Comparison of ENCODE assay signal across 8 mouse cellular contexts in genomic region chr14:36937080-36937878, GRCm38 (mm10). TPM values are rescaled to one million over a fixed set of nuclear protein-coding genes. Genes with fewer than 3 reads are reported as not detected.
A peak's percentile ranks its signal among the peaks of the same experiment; 100 is the strongest.
DNase-seq lines count a peak whose midpoint lies in the region; ATAC-seq lines count a peak whose summit lies in the region.

No protein-coding gene starts in this region.

- DNase-seq in cerebellum, adult 9-11 months = no peak
- DNase-seq in ovary, postnatal 14 days (ENCODE audit: low spot score) = peak; percentile 29
- DNase-seq in ovary, postnatal 36 days (ENCODE audit: low spot score) = no peak
- peak; percentile 54 to 75 for DNase-seq in cerebellum, postnatal 10 days
- peak; percentile 53 for DNase-seq in heart, postnatal 4 days
- DNase-seq in lung, postnatal 10 days = peak; percentile 58
- peak; percentile 58 for DNase-seq in retina, postnatal 7 days (ENCODE audit: low read depth, low spot score)

- ATAC-seq in cerebellum, adult (ENCODE audit: insufficient number of reproducible peaks, low FRiP score, low TSS enrichment) = 0 out of 2 replicates have a peak, but pooled peaks have one; percentile 33

RNA-seq across cellular contexts. Expression of gene Ccser2, which starts 31.3 kb away (rescaled TPM):
- 10 to 100 TPM; 95.0 to 96.6 TPM for total RNA-seq in heart, postnatal 4 days (2021)

Comparison
In these comparisons a context has a peak if more than half of its experiments do, and no peak if none do; other contexts are left out.
1. DNase-seq: peak in ovary, postnatal 14 days (single experiment), cerebellum, postnatal 10 days (2 of 2), heart, postnatal 4 days (single experiment), lung, postnatal 10 days (single experiment) and retina, postnatal 7 days (single experiment); none in cerebellum, adult 9-11 months (single experiment) and ovary, postnatal 36 days (single experiment).